Mouse (Mus musculus) monocyte, adult 59 days (primary cell): ENCODE results near the gene Cuedc2. TPM values are rescaled to one million over a fixed set of nuclear protein-coding genes. Genes with fewer than 3 reads are reported as not detected.

ENCODE experiments used
- total RNA-seq, 2 experiments: library from RNA; stranded (reverse); gene quantifications; one replicate each; pipeline ENCODE4 v1.2.4; 2023

Cuedc2 gene
- 10 to 100 TPM; 76.8 to 92.1 TPM for total RNA-seq

DNA sequence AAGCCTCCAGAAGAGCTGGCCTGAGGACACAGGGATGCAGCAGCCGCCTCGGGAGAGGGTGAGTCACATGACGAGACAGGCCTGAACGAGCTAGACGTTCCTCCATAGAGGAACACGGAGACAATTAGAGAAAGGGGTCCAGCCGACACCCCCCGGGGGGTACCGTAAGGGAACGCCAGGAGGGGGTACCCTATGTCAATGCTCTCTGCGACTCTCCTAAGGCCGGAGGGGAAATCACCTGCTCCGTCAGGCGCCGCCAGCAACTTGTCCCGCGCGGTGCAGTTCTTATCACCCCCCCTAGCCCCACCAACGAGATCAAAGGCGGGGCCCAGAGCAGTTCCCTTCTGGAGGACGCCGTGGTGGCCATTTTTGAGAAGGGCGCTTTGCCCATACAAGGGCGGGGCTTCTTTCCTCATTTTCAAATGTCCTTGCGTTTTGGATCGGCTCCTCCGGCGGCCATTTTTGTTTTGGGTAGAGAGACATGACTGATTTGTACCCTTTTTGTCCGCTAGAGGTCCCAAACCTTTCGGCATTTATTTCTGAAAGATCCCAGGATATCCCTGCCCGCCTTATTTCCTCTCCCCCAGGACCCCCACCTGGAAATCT, at the start of gene Cuedc2:
Gene Cuedc2 (minus strand): TSS at position 372 of the 606 bp plus-strand sequence.

DNA sequence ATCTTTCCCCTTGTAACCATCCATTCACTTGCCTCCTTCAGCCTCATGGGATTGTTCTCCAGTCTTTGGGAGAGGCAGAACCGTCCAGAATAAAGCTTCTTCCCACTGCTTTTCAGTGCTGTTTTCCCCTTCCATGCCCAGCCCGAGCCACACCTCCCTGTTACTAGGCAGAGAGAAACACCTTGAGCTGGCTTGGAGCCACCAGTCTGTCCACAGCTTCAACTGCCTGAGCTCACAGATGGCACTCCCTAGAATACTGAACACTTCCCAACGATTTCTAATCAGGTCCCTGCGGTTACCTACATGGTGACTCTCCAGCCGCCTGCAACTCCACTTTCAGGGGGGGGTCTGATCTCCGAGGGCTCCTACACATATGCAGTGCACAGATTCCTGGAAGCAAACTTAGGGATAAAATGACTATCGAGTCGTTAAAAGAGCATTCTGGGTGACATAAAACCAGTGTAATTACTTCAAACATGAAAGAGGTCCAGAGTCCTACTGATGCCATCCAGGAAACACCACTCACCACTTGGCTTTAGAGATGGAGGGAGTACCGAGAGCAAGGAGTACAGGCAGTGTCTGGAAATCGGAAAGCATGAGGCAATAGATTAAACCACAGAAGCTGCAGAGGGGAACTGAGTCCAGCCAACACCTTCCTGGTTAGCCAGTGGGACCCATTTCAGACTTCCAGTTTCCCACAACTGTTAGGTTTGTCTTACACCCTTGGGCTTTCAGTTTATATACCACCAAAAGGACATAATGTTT, 11.8 kb upstream of the Cuedc2 start, which contains the start of gene 2310034G01Rik:
Gene 2310034G01Rik (minus strand): TSS at position 135 of the 765 bp plus-strand sequence.

DNA sequence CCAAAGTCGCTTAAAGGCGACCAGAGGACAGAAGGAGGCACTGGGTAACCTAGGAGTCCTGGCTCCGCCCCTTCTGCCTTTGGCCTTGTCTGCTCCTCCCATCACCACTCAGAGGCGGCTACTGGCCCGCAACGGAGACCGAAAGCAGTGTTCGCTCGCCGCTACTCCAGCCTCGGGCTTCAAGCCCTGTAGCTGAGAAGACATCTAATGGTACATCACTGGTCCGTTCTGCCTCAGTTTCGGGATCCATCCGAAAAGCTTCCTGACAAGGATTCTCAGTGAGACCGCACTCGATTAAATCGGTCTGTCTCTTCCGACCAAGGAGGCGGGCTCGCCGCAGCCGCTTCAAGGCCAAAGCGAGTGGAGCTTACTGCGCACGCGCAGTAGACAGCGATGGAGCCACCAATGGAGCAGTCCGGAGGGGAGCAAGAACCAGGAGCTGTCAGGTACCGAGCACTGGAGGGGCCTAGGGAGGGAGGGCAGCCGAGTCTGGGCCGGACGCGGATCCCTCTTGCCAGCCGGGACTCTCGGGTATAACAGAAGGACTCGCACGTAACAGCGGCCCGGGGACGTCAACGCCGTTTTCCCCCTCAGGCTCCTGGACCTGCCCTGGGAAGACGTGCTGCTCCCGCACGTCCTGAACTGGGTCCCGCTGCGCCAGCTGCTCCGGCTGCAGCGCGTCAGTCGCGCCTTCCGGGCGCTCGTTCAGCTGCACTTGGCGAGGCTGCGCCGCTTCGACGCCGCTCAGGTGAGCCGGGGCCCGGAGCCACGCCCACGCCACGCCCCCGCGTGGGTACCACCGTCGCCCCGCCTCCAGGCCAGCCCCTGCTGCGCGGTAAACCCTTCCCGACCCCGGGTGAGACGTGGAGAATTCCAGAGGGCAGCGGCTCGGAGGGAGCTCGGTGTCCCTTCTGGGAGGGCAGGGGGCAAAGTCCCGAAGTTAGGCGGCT, 10.1 kb downstream of the Cuedc2 start, which contains the start of gene Fbxl15:
Gene Fbxl15 (plus strand): TSS at position 104 of the 950 bp plus-strand sequence.

DNA sequence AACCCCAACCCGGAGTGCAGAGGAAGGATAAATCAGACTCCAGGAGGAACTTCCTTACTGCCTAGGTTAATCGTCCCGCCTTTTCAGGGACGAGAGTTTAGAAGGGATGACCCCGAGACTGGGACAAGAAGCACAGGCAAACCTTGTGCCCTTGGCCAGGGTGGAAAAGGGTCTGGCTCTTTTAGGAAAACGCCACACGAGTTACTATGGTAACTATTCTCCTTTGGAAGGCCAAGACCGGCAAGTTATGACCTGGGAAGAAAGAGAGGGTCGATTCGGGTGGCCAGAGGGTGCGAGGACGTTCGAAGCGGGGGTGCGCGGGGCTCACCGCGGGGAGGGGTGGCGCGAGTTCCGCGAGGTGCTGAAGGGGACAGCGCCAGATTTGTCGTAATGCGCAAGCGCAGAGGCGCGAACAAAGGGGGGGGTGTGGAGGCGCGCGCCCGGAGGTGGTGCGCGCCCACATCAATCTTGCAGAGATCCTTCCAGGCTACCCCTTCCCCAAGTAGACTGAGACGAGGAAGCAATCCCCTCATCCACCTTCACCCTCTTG, 11.7 kb downstream of the Cuedc2 start, which contains the start of gene Psd:
Gene Psd (minus strand): TSS at position 401 of the 550 bp plus-strand sequence.

DNA sequence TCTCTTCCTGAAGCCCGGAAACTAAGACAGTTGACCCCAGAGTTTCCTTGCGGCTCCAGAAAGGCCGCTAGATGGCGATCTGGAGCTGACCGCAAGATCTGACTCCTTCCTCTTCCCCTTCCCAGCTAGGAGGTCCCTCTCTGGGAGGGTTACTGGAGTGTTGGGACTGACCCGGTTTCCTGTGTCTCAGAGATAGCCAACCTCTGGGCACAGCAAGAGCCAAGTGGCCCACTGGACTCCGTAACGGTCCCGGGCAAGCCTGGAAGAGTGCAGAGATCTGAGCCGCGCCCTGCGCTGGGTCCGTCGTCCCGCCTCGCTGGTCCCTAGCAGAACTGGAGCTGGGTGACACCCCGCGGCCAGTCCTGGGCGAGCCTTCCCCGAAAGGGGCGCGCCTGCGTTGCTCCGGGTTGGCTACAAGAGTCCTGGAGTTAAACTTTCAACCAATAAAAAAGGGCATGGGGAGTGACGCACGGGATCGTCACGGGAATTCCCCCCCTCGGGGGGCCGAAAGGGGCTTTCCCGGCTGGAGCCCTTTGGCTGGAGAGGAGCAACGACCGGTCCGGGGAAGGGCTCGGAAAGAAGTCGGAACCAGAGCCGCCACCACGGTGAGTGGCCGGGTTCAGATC, 34.2 kb downstream of the Cuedc2 start, which contains the start of gene Nfkb2:
Gene Nfkb2 (plus strand): TSS at position 105 of the 626 bp plus-strand sequence.

Other genes starting within 250 kb of the Cuedc2 start
- gene Elovl3, start 206.8 kb downstream of the Cuedc2 start, total RNA-seq = not detected
- not detected for gene Pitx3, start 190.4 kb downstream of the Cuedc2 start, total RNA-seq
- gene Gbf1, start 186.2 kb downstream of the Cuedc2 start, total RNA-seq = 10 to 100 TPM; 72.3 to 76.8 TPM
- 100 to 1,000 TPM; 174 to 199 TPM for gene Nfkb2, start 34.4 kb downstream of the Cuedc2 start, total RNA-seq
- under 1 TPM in 1 of 2 experiments, not detected in 1; 0.31 TPM for gene Psd, start 11.5 kb downstream of the Cuedc2 start, total RNA-seq
- gene Fbxl15, start 10.5 kb downstream of the Cuedc2 start, total RNA-seq = 1 to 10 TPM; 8.6 to 9.7 TPM
- 10 to 100 TPM; 15.3 to 15.5 TPM for gene Mfsd13a, start 2.4 kb upstream of the Cuedc2 start, total RNA-seq
- gene 2310034G01Rik, start 11.6 kb upstream of the Cuedc2 start, total RNA-seq = under 1 TPM in 1 of 2 experiments, not detected in 1; 0.39 TPM
- 100 to 1,000 TPM; 112 to 114 TPM for gene Actr1a, start 57.0 kb upstream of the Cuedc2 start, total RNA-seq
- gene Sufu, start 58.2 kb upstream of the Cuedc2 start, total RNA-seq = 10 to 100 TPM; 19.4 to 20.2 TPM
- gene Trim8, start 163.0 kb upstream of the Cuedc2 start, total RNA-seq = 100 to 1,000 TPM; 102 to 122 TPM
- 10 to 100 TPM; 14.3 to 17.5 TPM for gene Arl3, start 234.5 kb upstream of the Cuedc2 start, total RNA-seq
- 10 to 100 TPM; 15.4 to 20.3 TPM for gene Sfxn2, start 234.7 kb upstream of the Cuedc2 start, total RNA-seq